Mouse (Mus musculus) midbrain, embryonic 13.5 days (tissue): ENCODE data around the gene Chp1. TPM values are rescaled to one million over a fixed set of nuclear protein-coding genes. Genes with fewer than 3 reads are reported as not detected.
A peak's percentile ranks its signal among the peaks of the same experiment; 100 is the strongest.

ENCODE experiments used
- ATAC-seq: fragments of 200-750 bp; cut with Nextera tagmentation; 2 replicates; pipeline ENCODE4 v1.8.0; 2017; ENCODE audit warnings: mild to moderate bottlenecking, moderate TSS enrichment, moderate library complexity
- H3K27ac ChIP-seq: fragments of 300-500 bp; sonication (generic); 2 replicates; pipeline ENCODE4 v1.5.1; 2015; ENCODE audit warnings: inconsistent platforms, mild to moderate bottlenecking, moderate library complexity
- H3K27me3 ChIP-seq: fragments of 300-500 bp; sonication (generic); 2 replicates; pipeline ENCODE4 v1.6.1; 2015; ENCODE audit warnings: mild to moderate bottlenecking, inconsistent platforms
- H3K36me3 ChIP-seq: fragments of 300-500 bp; sonication (generic); 2 replicates; pipeline ENCODE4 v1.6.1; 2015; ENCODE audit warnings: mild to moderate bottlenecking, inconsistent platforms
- H3K4me1 ChIP-seq: fragments of 300-500 bp; sonication (generic); replicated peaks from 2 replicates; pipeline ENCODE4 v1.6.1; 2015; ENCODE audit warnings: inconsistent platforms
- H3K4me2 ChIP-seq: fragments of 300-500 bp; sonication (generic); replicated peaks from 2 replicates; pipeline ENCODE4 v1.6.1; 2015; ENCODE audit warnings: moderate library complexity, mild to moderate bottlenecking, inconsistent platforms
- H3K4me3 ChIP-seq: fragments of 300-500 bp; sonication (generic); replicated peaks from 2 replicates; pipeline ENCODE4 v1.5.1; 2015; ENCODE audit warnings: mild to moderate bottlenecking, inconsistent platforms
- H3K9ac ChIP-seq: fragments of 300-500 bp; sonication (generic); replicated peaks from 2 replicates; pipeline ENCODE4 v1.6.1; 2015; ENCODE audit warnings: mild to moderate bottlenecking, inconsistent platforms
- H3K9me3 ChIP-seq: fragments of 300-500 bp; sonication (generic); 2 replicates; pipeline ENCODE4 v1.6.1; 2016; ENCODE audit warnings: mild to moderate bottlenecking, inconsistent platforms
- WGBS: fragments of 180-500 bp; shearing (Covaris S2); methylation state at CpG from one replicate; pipeline ENCODE4 v1.1.7; 2015; 5-methylcytosine and 5-hydroxymethylcytosine counted together
- polyA plus RNA-seq: library from polyadenylated mRNA; unstranded; fragments of >200 nt; fragmentation: Nextera tagmentation; extraction: Ambion mirVana; gene quantifications from 2 replicates; pipeline ENCODE4 v1.2.1, GENCODE M21; 2015

Chp1 gene
- polyA plus RNA-seq, 1 experiment from 2014 or later, result 61.2 TPM

- ATAC-seq, result no peak
- WGBS, result 83% methylated on average over 9 of the region's 9 CpGs
- H3K36me3 ChIP-seq, result no peaks in the 10 kb centered on the region
Measured at GRCm38 (mm10) chr2:119538802-119539201, 8.7 kb upstream of the Chp1 start.

GRCm38 (mm10) chr2:119542106-119542505, 5.4 kb upstream of the Chp1 start:
- no peaks in the 10 kb centered on the region for H3K36me3 ChIP-seq
- H3K9ac ChIP-seq, result no peak overlapping the region
- no peak overlapping the region for H3K4me3 ChIP-seq
- no peak overlapping the region for H3K27ac ChIP-seq
- WGBS, result 24% methylated on average over 1 of the region's 1 CpGs
- H3K4me2 ChIP-seq, result no peak overlapping the region
- H3K9me3 ChIP-seq, result no peaks in the 10 kb centered on the region
- H3K4me1 ChIP-seq, result 0 out of 2 replicates have a peak, but pooled peaks cover 3% of the 10 kb centered on the region
- no peaks in the 10 kb centered on the region for H3K27me3 ChIP-seq
- ATAC-seq, result no peak

More at GRCm38 (mm10) chr2:119538802-119539201, 8.7 kb upstream of the Chp1 start:
- H3K27me3 ChIP-seq, result no peaks in the 10 kb centered on the region
- no peak overlapping the region for H3K4me2 ChIP-seq
- no peak overlapping the region for H3K27ac ChIP-seq
- no peaks in the 10 kb centered on the region for H3K9me3 ChIP-seq
- H3K4me3 ChIP-seq, result no peak overlapping the region
- no peaks in the 10 kb centered on the region for H3K4me1 ChIP-seq
- no peak overlapping the region for H3K9ac ChIP-seq

- ATAC-seq, result no peak
- no peaks in the 10 kb centered on the region for H3K9me3 ChIP-seq
- no peak overlapping the region for H3K4me3 ChIP-seq
- H3K27ac ChIP-seq, result no peak overlapping the region
- 78% methylated on average over 2 of the region's 2 CpGs for WGBS
- H3K27me3 ChIP-seq, result no peaks in the 10 kb centered on the region
- no peak overlapping the region for H3K9ac ChIP-seq
- H3K4me2 ChIP-seq, result no peak overlapping the region
- peaks cover 11% of the 10 kb centered on the region for H3K4me1 ChIP-seq
- no peaks in the 10 kb centered on the region for H3K36me3 ChIP-seq
Measured at GRCm38 (mm10) chr2:119543656-119544055, 3.8 kb upstream of the Chp1 start.

DNA sequence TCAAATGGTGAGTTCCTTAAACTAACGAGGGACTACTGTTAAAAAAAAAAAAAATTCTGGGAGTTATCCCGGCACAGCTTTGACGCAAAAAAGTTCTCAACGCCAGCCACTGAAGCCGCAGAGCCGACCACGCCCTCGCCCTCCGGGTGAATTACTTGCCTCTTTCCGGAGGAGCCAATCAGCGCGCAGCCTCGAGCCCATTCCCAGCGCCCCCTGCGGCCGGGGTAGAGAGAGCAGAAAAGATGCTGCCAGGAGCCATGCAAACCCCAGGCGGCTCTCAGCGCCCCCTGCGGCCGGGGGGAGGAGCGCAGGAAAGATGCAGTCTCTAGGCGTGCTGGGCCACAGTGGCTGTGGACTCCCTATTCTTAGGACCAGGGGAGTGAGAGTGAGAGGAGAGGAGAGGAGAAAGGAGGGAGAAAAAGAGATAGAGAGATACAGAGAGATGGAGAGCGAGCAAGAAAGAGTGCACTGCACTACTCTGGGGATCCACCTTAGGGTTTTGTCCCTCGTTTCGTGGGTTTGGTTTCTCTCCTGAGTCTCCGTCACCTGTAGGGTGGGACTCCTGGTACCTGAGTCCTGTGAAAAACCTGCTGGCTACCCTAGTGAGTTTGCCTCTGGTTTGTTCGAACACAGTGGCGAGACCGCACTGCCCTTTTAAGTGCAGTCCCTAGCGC, 512 bp upstream of the Chp1 start:
- WGBS, result under 1% methylated on average over 30 of the region's 30 CpGs
- H3K9me3 ChIP-seq, result no peaks in the 10 kb centered on the region
- ATAC-seq, result peak; percentile 69
- peak overlapping the region; percentile 81 for H3K4me3 ChIP-seq
- H3K36me3 ChIP-seq, result peaks cover 3% of the 10 kb centered on the region
- peak overlapping the region; percentile 74 for H3K4me2 ChIP-seq
- H3K9ac ChIP-seq, result peak overlapping the region; percentile 39
- H3K27me3 ChIP-seq, result no peaks in the 10 kb centered on the region
- peak overlapping the region; percentile 83 for H3K27ac ChIP-seq
- H3K4me1 ChIP-seq, result peaks cover 23% of the 10 kb centered on the region

DNA sequence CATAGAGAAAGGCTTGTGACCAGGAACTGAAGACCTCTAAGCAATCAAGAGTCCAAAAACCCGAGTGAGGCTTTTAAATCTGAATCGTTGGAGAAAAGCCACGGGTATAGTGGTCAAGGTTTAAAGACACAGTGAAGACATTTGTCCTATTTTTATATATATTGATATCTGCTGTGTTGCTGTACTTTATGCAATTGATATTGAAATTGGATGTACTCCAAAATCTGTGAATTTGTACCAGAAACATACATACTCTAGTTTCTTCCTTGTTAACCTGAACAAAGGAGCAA, 819 bp downstream of the Chp1 start:
- H3K36me3 ChIP-seq, result peaks cover 3% of the 10 kb centered on the region
- peak overlapping the region; percentile 84 for H3K9ac ChIP-seq
- peaks cover 23% of the 10 kb centered on the region for H3K4me1 ChIP-seq
- peak overlapping the region; percentile 81 for H3K4me3 ChIP-seq
- WGBS, result 8% methylated on average over 3 of the region's 3 CpGs
- H3K27me3 ChIP-seq, result no peaks in the 10 kb centered on the region
- H3K9me3 ChIP-seq, result no peaks in the 10 kb centered on the region
- peak overlapping the region; percentile 74 for H3K4me2 ChIP-seq
- peak overlapping the region; percentile 83 for H3K27ac ChIP-seq
- ATAC-seq, result no peak

DNA sequence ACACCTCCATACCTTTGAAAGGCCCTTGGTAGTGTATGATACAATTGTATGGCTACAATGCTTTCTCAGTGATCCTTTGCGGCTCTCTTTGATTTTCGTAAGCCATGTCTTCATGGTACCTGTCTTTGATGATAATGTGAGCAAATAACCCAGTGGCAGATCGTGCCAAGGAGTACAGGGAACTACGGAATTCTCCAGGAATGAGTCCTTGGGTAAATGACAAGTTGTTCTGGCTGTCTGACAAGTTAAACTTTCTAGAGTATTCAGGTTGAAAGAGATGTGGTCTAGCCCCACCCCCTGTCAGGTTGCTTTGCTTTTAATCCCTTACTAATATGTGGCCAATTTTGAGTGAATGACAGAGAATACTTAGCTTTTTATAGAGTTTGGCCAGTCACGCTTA, 1.2 kb downstream of the Chp1 start:
- no peaks in the 10 kb centered on the region for H3K27me3 ChIP-seq
- peak overlapping the region; percentile 84 for H3K9ac ChIP-seq
- peaks cover 23% of the 10 kb centered on the region for H3K4me1 ChIP-seq
- H3K9me3 ChIP-seq, result no peaks in the 10 kb centered on the region
- no peak overlapping the region for H3K27ac ChIP-seq
- H3K36me3 ChIP-seq, result peaks cover 3% of the 10 kb centered on the region
- peak overlapping the region; percentile 74 for H3K4me2 ChIP-seq
- H3K4me3 ChIP-seq, result peak overlapping the region; percentile 81
- WGBS, result 81% methylated on average over 5 of the region's 5 CpGs
- no peak for ATAC-seq

GRCm38 (mm10) chr2:119549678-119550077, 2.2 kb downstream of the Chp1 start:
- no peaks in the 10 kb centered on the region for H3K9me3 ChIP-seq
- no peaks in the 10 kb centered on the region for H3K27me3 ChIP-seq
- H3K9ac ChIP-seq, result no peak overlapping the region
- H3K36me3 ChIP-seq, result peaks cover 3% of the 10 kb centered on the region
- H3K27ac ChIP-seq, result no peak overlapping the region
- peaks cover 23% of the 10 kb centered on the region for H3K4me1 ChIP-seq
- no peak overlapping the region for H3K4me3 ChIP-seq
- 95% methylated on average over 2 of the region's 2 CpGs for WGBS
- no peak for ATAC-seq
- 0 out of 2 replicates have a peak overlapping the region, but pooled peaks have one; percentile 74 for H3K4me2 ChIP-seq

DNA sequence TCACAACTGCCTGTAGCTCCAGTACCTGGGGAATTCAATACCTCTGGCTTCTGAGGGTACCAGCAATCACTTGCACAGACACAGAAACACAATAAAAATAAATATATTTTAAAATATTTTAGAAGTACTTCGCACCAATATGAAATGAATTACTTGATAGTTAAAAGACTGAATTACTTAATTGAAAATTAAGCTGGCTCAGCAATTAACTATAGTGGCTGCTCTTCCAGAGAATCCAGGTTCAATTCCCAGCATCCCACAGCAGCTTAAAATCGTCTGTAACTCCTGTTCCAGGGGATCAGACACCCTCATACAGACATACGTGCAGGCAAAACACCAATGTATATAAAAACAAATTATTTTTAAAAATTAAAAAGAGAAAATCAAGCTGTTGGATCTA, 10.5 kb downstream of the Chp1 start:
- WGBS, result 83% methylated on average over 3 of the region's 3 CpGs

GRCm38 (mm10) chr2:119558737-119559340, 11.3 kb downstream of the Chp1 start:
- ATAC-seq, result no peak
- H3K9me3 ChIP-seq, result no peaks in the 10 kb centered on the region
- peaks cover 16% of the 10 kb centered on the region for H3K36me3 ChIP-seq
- no peaks in the 10 kb centered on the region for H3K4me1 ChIP-seq
- H3K27me3 ChIP-seq, result no peaks in the 10 kb centered on the region
- no peak overlapping the region for H3K4me3 ChIP-seq
- no peak overlapping the region for H3K4me2 ChIP-seq
- H3K27ac ChIP-seq, result no peak overlapping the region
- WGBS, result 82% methylated on average over 7 of the region's 7 CpGs
- no peak overlapping the region for H3K9ac ChIP-seq

More for the DNA sequence above, 10.5 kb downstream of the Chp1 start:
- no peaks in the 10 kb centered on the region for H3K4me1 ChIP-seq
- no peak overlapping the region for H3K4me2 ChIP-seq
- ATAC-seq, result no peak
- peaks cover 10% of the 10 kb centered on the region; the same call in 1 of the 2 replicates for H3K36me3 ChIP-seq
- H3K9ac ChIP-seq, result no peak overlapping the region
- no peak overlapping the region for H3K4me3 ChIP-seq
- H3K27me3 ChIP-seq, result no peaks in the 10 kb centered on the region
- no peaks in the 10 kb centered on the region for H3K9me3 ChIP-seq
- H3K27ac ChIP-seq, result no peak overlapping the region

DNA sequence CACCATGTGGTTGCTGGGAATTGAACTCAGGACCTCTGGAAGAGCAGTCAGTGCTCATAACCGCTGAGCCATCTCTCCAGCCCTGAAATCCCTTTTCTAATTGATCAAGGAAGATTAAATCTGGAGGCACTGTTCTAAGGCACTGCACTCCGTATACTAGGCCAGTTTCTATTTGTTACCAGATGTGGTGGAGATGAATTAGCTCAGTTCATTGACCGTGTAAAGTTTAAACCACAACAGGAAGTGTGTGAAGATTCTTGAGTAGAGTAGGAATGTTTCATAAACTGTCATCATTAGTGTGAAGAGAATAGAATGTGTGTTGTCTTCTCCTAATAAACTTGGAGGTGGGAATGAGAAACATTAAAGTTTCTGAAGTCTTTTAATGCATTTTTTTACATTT, 14.3 kb downstream of the Chp1 start:
- ATAC-seq, result no peak
- no peak overlapping the region for H3K27ac ChIP-seq
- no peaks in the 10 kb centered on the region for H3K27me3 ChIP-seq
- 88% methylated on average over 3 of the region's 3 CpGs for WGBS
- no peak overlapping the region for H3K4me3 ChIP-seq
- H3K9ac ChIP-seq, result no peak overlapping the region
- H3K36me3 ChIP-seq, result peaks cover 22% of the 10 kb centered on the region
- no peak overlapping the region for H3K4me2 ChIP-seq
- H3K9me3 ChIP-seq, result no peaks in the 10 kb centered on the region
- no peaks in the 10 kb centered on the region for H3K4me1 ChIP-seq

GRCm38 (mm10) chr2:119565284-119565683, 17.8 kb downstream of the Chp1 start:
- no peak overlapping the region for H3K4me3 ChIP-seq
- H3K9me3 ChIP-seq, result no peaks in the 10 kb centered on the region
- no peaks in the 10 kb centered on the region for H3K27me3 ChIP-seq
- no peaks in the 10 kb centered on the region for H3K4me1 ChIP-seq
- no peak overlapping the region for H3K4me2 ChIP-seq
- H3K9ac ChIP-seq, result no peak overlapping the region
- peaks cover 36% of the 10 kb centered on the region for H3K36me3 ChIP-seq
- no peak overlapping the region for H3K27ac ChIP-seq
- 91% methylated on average over 4 of the region's 4 CpGs for WGBS
- no peak for ATAC-seq

- ATAC-seq, result no peak
- 94% methylated on average over 7 of the region's 7 CpGs for WGBS
Measured at GRCm38 (mm10) chr2:119566182-119566855, 18.8 kb downstream of the Chp1 start.

More at GRCm38 (mm10) chr2:119566182-119566855, 18.8 kb downstream of the Chp1 start:
- peaks cover 39% of the 10 kb centered on the region for H3K36me3 ChIP-seq
- H3K4me3 ChIP-seq, result no peak overlapping the region
- H3K27me3 ChIP-seq, result no peaks in the 10 kb centered on the region
- no peak overlapping the region for H3K4me2 ChIP-seq
- no peak overlapping the region for H3K9ac ChIP-seq
- no peaks in the 10 kb centered on the region for H3K4me1 ChIP-seq
- H3K9me3 ChIP-seq, result no peaks in the 10 kb centered on the region
- no peak overlapping the region for H3K27ac ChIP-seq
